Comparison of ENCODE assay signal across 8 mouse cellular contexts in the genomic region with DNA sequence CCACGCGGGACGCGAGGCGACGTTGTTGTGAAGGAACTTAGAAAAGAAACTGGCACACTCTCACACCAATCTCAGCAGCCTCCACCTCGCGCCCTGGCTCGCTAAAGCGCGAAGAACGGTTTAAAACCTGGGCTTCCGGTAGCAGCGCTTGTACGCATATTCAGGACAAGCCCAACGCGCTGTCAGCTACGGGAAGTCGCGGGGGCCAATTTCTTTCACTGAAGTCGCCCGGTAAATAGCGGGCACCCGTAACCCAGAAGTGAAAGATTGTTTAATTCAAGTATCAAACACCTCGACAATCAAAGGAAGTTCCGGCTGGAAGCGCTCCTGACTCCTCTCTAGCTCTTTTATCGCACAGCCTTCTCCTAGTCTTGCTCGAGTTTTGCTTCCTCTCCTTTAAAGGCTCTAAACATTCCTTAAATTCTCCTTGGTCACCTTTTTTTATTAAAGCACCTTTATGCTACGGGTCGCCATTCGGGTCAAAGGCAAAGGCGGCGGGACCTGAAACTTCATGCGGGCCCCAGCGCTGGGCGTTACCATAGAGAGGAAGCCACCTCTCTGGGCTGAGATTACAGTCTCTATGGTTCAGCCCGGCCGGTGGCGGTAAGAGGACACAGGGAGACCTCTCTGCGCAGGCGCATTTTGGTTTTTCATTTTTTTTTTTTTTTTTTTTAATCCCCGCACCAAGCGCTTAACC. TPM values are rescaled to one million over a fixed set of nuclear protein-coding genes. Genes with fewer than 3 reads are reported as not detected.
A peak's percentile ranks its signal among the peaks of the same experiment; 100 is the strongest.
DNase-seq lines count a peak whose midpoint lies in the region; ATAC-seq and TF ChIP-seq lines count a peak whose summit lies in the region.

A gene (plus strand): TSS at position 302 of the 697 bp plus-strand sequence.

- 0 out of 2 replicates have a peak, but pooled peaks have one; percentile 11 for TF ChIP-seq EP300 in ES-Bruce4 (IDR thresholded peaks at IDR 0.05; ENCODE audit: insufficient read depth, low read depth, low read length)
- TF ChIP-seq EP300 in liver, postnatal 0 days (IDR thresholded peaks at IDR 0.05; ENCODE audit: low read depth), result peak; percentile 79

- no peaks in the 10 kb centered on the region for H3K9me3 ChIP-seq in ES-Bruce4 (replicated peaks; ENCODE audit: control insufficient read depth, insufficient read depth, low read length, poor library complexity, severe bottlenecking)
- H3K9me3 ChIP-seq in forebrain, embryonic 13.5 days (replicated peaks), result no peaks in the 10 kb centered on the region
- no peaks in the 10 kb centered on the region for H3K9me3 ChIP-seq in liver, postnatal 0 days (ENCODE audit: low read length)
- no peaks in the 10 kb centered on the region for H3K9me3 ChIP-seq in neural tube, embryonic 14.5 days (ENCODE audit: control insufficient read depth, low read length)

- ATAC-seq in cerebellum, adult (ENCODE audit: insufficient number of reproducible peaks, low FRiP score, low TSS enrichment), result peak; percentile 93
- ATAC-seq in forebrain, embryonic 13.5 days, result peak; percentile 97
- ATAC-seq in liver, postnatal 0 days, result peak; percentile 99
- ATAC-seq in neural tube, embryonic 14.5 days (ENCODE audit: low read depth), result peak; percentile 96

- H3K27ac ChIP-seq in ES-Bruce4 (ENCODE audit: insufficient read depth, low read length), result peak within 1 kb of the TSS; percentile 75
- peak within 1 kb of the TSS; percentile 95 for H3K27ac ChIP-seq in forebrain, embryonic 13.5 days
- H3K27ac ChIP-seq in liver, postnatal 0 days (ENCODE audit: low read depth), result peak within 1 kb of the TSS; percentile 95
- peak within 1 kb of the TSS; percentile 95 for H3K27ac ChIP-seq in neural tube, embryonic 14.5 days (ENCODE audit: low read depth, low read length)

- peaks cover 3% of the 10 kb centered on the region; the same call in 1 of the 2 replicates for H3K36me3 ChIP-seq in ES-Bruce4 (ENCODE audit: control insufficient read depth, insufficient read depth, low read length, poor library complexity, severe bottlenecking)
- peaks cover 8% of the 10 kb centered on the region; the same call in 1 of the 2 replicates for H3K36me3 ChIP-seq in forebrain, embryonic 13.5 days (ENCODE audit: poor library complexity, severe bottlenecking)
- H3K36me3 ChIP-seq in liver, postnatal 0 days (replicated peaks; ENCODE audit: insufficient read depth, low read length), result no peaks in the 10 kb centered on the region
- H3K36me3 ChIP-seq in neural tube, embryonic 14.5 days (ENCODE audit: control insufficient read depth, insufficient read depth, low read length), result no peaks in the 10 kb centered on the region; the same call in 1 of the 2 replicates

- no peaks in the 10 kb centered on the region for H3K27me3 ChIP-seq in ES-Bruce4 (ENCODE audit: control insufficient read depth, insufficient read depth, low read length, poor library complexity, severe bottlenecking)
- H3K27me3 ChIP-seq in forebrain, embryonic 13.5 days, result no peaks in the 10 kb centered on the region
- no peaks in the 10 kb centered on the region for H3K27me3 ChIP-seq in liver, postnatal 0 days (ENCODE audit: insufficient read depth, low read length)
- H3K27me3 ChIP-seq in neural tube, embryonic 14.5 days (ENCODE audit: control insufficient read depth, insufficient read depth, low read length), result no peaks in the 10 kb centered on the region

- H3K4me1 ChIP-seq in ES-Bruce4 (ENCODE audit: control insufficient read depth, insufficient read depth, low read length), result no peaks in the 10 kb centered on the region
- peaks cover 25% of the 10 kb centered on the region for H3K4me1 ChIP-seq in forebrain, embryonic 13.5 days
- H3K4me1 ChIP-seq in liver, postnatal 0 days (ENCODE audit: insufficient read depth), result peaks cover 12% of the 10 kb centered on the region
- H3K4me1 ChIP-seq in neural tube, embryonic 14.5 days (ENCODE audit: control insufficient read depth, insufficient read depth, low read length), result peaks cover 17% of the 10 kb centered on the region

- peak; percentile 93 for TF ChIP-seq POLR2A in ES-Bruce4 (IDR thresholded peaks at IDR 0.05; ENCODE audit: insufficient read depth, low read length)

- TF ChIP-seq CTCF in ES-Bruce4 (IDR thresholded peaks at IDR 0.05; ENCODE audit: low read depth, low read length), result no peak
- TF ChIP-seq CTCF in liver, postnatal 0 days (IDR thresholded peaks at IDR 0.05; ENCODE audit: low read depth), result no peak

- peak; percentile 95 to 96 for DNase-seq in heart, postnatal 10 days
- peak; percentile 88 for DNase-seq in large intestine, adult 2 months (ENCODE audit: low read depth, low spot score)
- peak; percentile 94 for DNase-seq in liver, postnatal 0 days
- DNase-seq in testis, postnatal 10 days (ENCODE audit: low spot score), result peak; percentile 96

- intact Hi-C loops in heart, postnatal 10 days (cut with DNase I), result loop anchor here (1.0 to 5.0 kb wide), 3 partner anchors 20 to 70 kb away; a partner anchor contains a TSS

- under 1% methylated on average over 43 of the region's 44 CpGs for WGBS in forebrain, embryonic 13.5 days
- under 1% methylated on average over 44 of the region's 44 CpGs for WGBS in large intestine, adult 2 months
- WGBS in liver, postnatal 0 days (ENCODE audit: insufficient replicate concordance), result under 1% methylated on average over 44 of the region's 44 CpGs
- WGBS in neural tube, embryonic 14.5 days, result under 1% methylated on average over 44 of the region's 44 CpGs

- H3K9ac ChIP-seq in ES-Bruce4 (ENCODE audit: low read depth, poor library complexity, severe bottlenecking), result peak within 1 kb of the TSS; percentile 85
- peak within 1 kb of the TSS; percentile 97 for H3K9ac ChIP-seq in forebrain, embryonic 13.5 days
- peak within 1 kb of the TSS; percentile 92 for H3K9ac ChIP-seq in liver, postnatal 0 days (replicated peaks)
- peak within 1 kb of the TSS; percentile 94 for H3K9ac ChIP-seq in neural tube, embryonic 14.5 days (replicated peaks; ENCODE audit: low read depth, low read length)

- H3K4me3 ChIP-seq in ES-Bruce4 (ENCODE audit: low read depth, low read length), result peak within 1 kb of the TSS; percentile 99
- H3K4me3 ChIP-seq in forebrain, embryonic 13.5 days, result peak within 1 kb of the TSS; percentile 96
- peak within 1 kb of the TSS; percentile 93 for H3K4me3 ChIP-seq in liver, postnatal 0 days (ENCODE audit: low read depth, low read length)
- H3K4me3 ChIP-seq in neural tube, embryonic 14.5 days (ENCODE audit: low read depth, low read length), result peak within 1 kb of the TSS; percentile 93

- peak within 1 kb of the TSS; percentile 78 for H3K4me2 ChIP-seq in forebrain, embryonic 13.5 days
- H3K4me2 ChIP-seq in liver, postnatal 0 days (ENCODE audit: low read depth, low read length), result peak within 1 kb of the TSS; percentile 88
- peak within 1 kb of the TSS; percentile 78 for H3K4me2 ChIP-seq in neural tube, embryonic 14.5 days (ENCODE audit: low read depth, low read length)

RNA-seq across cellular contexts. Expression of the gene that starts here (rescaled TPM):
- polyA plus RNA-seq in ES-Bruce4 (2011; ENCODE audit: insufficient read depth, insufficient read length, low read depth, missing spikeins), result 72.3 and 81.0 TPM in 2 replicates
- polyA plus RNA-seq in forebrain, embryonic 13.5 days (2015; fragmentation: Nextera tagmentation; extraction: Ambion mirVana), result 118 and 137 TPM in 2 replicates
- 100 to 1,000 TPM; 341 to 384 TPM for total RNA-seq in heart, postnatal 10 days (2021)
- polyA plus RNA-seq in large intestine, adult 2 months (2012; rRNA removed), result 9.8 and 12.0 TPM in 2 replicates
- polyA plus RNA-seq in liver, postnatal 0 days (2015; fragmentation: Nextera tagmentation; extraction: Ambion mirVana), result 5.4 and 6.4 TPM in 2 replicates
- polyA plus RNA-seq in neural tube, embryonic 14.5 days (2014; fragmentation: Nextera tagmentation; extraction: Ambion mirVana), result 149 TPM in 2 replicates

Comparison
In these comparisons a context has a peak if more than half of its experiments do, and no peak if none do; other contexts are left out.
1. Peak in every context shown above with its lines: DNase-seq, ATAC-seq, H3K4me3 ChIP-seq and H3K27ac ChIP-seq.